Mouse (Mus musculus) thymus, adult 18-20 months (tissue): ENCODE data around the gene Ptprd.
"Not testable (repeated sequence)": the region's sequence is repeated elsewhere in the genome, so short reads cannot be mapped to it uniquely, and the experiment has no call there.

Source experiments
- DNase-seq, 2 experiments: peaks; one replicate each; pipeline ENCODE4 v3.0.0; 2022; ENCODE audit warnings: mixed read lengths in 2 of 2

The Ptprd gene

DNA sequence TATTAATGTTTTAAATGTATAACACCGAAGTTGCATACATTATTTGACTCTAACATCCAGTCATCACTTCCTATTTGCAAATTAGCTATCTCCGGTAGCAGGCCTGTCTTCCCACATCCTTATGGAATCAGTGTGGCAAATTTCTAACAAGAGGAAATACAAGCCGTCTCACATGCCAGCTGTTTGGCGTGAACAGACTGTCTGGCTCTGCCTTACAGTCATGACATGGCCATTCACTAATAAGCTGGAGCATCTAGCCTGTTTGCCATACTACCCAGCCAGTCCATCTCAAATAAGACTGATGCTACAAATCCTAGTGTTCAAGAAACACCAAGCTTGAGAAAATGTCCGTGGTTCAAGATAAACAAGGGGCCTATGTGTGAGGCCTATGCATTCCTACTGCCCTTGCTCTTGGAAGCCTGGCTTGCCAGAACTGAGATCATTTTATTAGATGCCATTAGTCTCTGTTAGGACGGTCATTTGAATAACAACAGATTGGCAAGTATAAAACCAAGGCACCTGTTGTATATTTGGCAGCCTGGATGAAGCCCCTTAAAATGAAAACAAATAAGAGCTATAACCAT lies 1773.2 kb downstream of the Ptprd start:
- no peak for DNase-seq

DNA sequence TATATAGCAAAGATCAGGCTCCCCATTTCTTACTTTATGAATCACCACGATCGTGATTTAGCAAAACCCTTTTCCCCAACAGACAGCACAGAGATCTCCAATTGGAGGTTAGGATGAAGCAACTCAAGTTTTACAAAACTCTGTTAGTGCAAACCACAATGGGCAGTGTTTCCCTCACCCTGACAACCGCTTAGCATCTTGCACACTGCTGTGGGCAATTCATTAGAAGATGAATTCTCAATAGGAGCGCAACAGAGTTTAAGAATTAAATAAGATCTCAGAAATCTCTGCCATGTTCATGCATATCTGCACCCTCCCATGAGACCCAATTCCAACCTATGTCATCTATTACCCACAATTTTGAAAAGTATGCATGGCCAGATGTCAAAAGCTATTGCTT lies 1773.7 kb downstream of the Ptprd start:
- no peak for DNase-seq

DNA sequence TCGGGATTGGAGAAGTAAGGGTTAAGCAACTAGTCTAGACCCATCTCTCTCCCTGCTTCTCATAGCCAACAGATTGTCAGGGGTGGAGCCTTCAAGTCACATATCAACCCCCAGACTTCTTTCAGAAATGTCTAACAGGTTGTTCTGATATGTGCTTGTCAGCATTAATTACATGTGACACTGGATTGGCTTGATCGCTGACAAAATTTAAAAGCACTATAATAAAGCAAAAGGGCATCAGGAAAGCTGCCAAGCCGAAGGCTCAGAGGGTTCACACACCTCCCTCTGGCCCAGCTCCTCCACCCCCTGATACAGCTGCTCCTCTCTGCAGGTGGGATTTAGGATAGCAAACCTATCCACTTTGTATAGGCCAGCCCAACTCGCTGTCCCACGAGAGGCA lies 1775.8 kb downstream of the Ptprd start:
- DNase-seq, result no peak

DNA sequence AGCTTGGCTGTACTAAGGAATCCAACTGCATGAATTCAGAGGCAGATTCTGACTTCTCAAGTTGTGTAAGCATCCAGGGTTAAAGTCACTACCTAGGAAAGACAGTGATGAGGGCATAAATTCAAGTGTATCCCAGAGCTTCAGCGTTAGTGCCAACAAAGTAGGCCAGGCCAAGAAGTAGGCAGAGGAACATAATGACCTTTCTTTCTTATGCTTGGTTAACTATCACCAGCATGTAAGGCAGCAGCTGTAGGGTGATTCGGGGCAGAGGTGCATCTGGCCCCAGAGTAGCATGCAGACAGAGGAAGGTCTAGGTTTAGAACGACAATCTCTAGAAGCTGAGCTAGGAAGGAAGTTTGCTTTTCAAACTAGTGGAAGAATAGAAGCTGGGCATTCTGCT lies 1782.0 kb downstream of the Ptprd start:
- DNase-seq, result no peak

DNA sequence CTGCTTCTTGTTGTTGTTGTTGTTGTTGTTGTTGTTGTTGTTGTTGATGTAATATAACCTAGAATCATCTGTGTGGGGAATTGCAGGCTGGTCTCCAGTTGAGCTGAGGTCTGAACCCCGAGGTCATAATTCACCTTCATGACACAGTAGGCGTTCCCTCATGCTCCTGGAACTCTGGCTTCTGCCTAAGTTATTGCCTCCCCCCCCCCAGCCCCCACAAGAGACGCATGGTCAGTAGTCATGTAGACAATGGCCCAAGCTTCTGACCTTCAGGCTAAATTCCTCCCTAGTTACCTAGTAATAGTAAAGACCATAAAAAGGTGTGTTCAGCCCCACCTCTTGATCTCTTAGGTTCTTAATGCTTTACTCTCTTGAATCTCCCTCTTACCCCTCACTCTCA lies 1784.7 kb downstream of the Ptprd start:
- DNase-seq, result not testable (repeated sequence)

DNA sequence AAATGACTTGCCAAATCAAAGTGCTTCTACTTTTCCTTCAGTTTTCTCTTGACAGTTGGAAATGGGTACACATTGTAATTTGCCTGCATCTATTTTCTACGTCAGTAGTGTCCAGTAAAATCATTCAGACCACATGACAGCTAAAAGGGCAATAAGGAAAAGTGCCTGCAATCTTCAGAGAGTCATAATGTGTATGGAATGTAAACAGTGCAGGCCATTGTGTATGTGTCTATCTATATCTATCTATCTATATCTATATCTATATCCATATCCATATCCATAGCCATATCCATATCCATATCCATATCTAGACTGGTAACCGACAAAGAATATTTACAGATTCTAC lies 1786.6 kb downstream of the Ptprd start:
- no peak for DNase-seq

DNA sequence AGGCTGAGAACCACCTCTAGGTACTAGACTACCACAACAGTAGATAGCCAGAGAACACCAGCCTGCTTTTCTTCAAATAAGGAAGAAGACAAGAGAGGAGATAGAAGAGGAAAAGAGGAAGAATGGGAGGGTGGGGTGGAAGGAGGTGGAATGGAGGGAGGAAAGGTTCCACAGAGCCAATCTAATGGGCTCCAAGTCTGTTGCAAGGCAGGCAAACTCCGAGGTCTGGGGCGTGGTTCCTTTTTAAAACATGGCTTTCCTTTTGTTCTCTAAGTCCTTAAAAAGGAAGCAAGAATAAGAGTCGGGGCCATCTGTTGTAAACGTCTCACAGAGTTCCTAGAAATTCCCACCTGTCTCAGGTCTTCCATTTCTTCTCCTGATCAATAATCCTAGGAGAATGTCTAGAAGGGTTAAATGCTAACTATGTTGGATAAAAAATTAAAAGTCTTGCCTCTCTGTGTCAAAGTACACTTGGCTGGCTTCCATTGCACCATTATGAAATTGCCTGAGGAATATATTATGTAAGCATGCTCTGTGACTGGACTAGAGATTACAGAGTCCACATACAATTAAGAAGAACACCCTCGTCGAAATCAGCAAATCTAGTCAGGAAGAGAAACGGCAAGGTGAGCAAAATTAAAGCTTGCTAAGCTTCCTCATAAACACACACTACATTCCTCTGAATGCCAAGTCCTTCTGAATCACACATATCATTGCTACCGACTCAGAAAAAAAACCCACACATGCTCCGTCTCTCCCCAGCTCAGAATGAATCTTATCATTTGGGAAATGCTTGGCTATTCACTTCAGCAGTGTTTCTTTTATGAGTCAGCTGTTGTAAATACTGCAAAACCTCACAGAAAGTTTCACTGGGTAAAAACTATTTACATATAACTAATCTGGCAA lies 1787.2 kb downstream of the Ptprd start:
- DNase-seq, result no peak

DNA sequence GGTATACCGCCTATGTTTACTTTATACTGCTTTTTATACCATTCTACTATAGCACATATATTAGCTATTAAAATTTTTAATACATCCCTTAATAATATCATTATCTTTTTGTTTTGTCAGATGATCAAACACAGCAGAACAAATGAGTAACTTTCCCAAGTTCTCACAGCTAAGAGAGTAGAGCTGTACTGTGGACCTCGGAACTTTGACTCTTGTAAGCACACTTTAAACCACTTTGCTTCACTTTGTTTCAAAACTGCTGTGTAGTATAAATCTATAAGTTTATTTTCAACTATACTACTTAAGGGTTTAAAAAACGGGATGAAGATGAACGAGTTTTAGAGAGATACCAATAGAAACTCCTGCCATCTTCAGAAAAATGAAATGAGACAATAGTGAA lies 1789.6 kb downstream of the Ptprd start:
- DNase-seq, result no peak

DNA sequence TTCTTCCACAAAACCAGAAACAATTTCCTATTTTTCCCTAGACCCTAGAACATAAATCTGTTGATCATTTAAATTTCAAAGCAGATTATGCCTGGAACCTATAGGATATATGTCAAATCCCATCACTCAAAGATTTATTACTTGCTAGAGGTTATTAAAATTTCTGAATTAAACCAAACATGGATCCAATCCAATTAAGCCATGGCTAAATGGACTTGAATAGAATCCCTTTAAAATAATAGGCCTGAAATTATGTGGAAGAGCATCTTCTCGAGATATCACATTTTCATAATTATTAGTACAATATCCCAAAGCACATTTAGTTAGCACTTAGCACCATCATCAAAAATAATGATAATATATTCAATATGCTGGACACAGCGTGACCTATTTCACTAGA lies 1792.1 kb downstream of the Ptprd start:
- DNase-seq, result no peak

DNA sequence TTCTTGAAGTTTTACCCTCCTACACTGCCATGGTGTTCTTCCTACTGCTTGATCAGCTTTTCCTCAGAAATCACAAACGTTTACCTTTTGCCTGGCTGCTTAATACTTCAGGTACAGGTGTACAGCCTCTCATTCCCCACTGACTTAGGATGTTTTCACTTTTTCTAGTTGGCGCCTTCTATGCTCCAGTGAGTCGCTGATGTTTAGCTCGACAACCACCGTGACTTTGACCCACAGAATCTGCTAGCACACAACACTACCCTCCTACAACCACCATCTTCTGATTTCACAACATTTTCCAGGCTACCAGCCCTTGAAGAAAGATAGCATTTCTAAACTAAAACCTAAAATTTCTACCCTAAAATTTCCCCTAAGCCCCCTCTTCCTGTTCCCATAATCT lies 1794.1 kb downstream of the Ptprd start:
- no peak for DNase-seq

DNA sequence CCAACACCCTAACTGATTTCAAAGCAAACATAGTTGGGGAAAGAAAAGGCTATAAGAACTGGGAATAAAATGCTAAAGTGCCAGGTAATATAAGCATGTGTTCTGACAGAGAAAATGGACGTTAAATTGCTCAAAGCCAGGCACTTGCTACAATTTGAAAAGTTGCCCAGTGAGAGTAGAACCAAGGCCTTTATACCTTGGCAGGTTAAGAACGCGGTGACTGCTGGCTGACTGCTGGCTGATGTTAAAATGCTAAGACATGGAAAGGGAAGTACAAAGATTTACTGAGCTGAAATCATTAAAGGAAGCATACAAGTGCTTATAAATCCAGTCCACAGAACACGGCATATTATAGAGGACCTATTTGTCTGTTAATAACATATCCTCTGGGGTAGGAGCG lies 1796.1 kb downstream of the Ptprd start:
- no peak for DNase-seq

DNA sequence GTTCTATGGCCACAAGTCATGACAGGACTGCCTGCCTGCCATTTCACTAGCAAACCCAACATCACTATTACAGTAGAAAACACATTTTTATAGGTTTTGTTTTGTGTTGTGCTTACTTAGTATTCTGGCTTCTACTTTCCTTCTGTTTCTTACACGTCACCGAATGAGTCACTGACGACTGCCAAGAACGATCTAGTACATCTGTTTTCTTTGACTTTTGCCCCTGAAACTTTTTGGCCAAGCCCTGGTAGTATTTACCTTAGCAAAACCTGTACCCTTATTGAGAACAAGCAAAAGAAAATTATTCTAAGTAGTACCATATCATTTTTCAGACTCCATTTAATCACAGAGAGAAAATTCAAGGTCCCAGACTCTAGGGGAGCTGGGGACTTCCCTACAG lies 1797.2 kb downstream of the Ptprd start:
- DNase-seq, result no peak

DNA sequence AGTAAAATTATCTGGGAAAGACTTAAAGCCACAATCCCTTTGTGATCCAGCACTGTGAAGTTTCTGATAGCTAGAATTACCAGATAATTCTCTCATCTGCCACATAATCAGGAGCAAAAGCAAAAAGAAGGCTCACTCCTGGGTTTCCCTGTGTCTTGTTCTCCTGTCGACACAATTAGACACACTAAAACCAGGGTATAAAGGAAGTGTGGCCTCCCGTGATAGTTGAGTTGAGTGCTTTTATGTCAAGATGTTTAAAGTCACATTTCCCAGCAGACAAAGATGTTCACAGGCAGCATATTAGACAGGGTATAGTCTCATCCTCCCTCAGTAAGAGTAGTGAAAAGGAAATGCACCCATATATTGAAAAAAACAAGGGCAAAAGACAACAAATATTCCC lies 1801.7 kb downstream of the Ptprd start:
- no peak for DNase-seq

DNA sequence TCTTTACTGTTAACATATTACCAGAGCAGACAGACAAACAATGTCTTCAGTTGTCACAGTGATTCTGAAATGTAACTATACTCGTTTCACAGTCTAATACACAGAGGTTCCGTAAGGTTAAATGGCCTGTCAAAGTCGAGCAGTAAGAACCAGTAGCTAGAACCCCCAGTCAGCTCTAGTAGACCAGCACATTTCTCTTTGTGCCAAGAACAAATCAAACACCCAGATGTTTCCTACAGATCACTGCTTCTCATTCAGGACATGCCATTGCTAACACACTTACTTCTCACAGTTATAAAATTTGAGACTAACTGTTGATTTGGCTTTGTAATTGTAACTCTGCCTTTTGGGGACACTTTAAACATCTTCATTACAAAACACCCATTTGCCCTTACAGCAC lies 1802.6 kb downstream of the Ptprd start:
- DNase-seq, result no peak

DNA sequence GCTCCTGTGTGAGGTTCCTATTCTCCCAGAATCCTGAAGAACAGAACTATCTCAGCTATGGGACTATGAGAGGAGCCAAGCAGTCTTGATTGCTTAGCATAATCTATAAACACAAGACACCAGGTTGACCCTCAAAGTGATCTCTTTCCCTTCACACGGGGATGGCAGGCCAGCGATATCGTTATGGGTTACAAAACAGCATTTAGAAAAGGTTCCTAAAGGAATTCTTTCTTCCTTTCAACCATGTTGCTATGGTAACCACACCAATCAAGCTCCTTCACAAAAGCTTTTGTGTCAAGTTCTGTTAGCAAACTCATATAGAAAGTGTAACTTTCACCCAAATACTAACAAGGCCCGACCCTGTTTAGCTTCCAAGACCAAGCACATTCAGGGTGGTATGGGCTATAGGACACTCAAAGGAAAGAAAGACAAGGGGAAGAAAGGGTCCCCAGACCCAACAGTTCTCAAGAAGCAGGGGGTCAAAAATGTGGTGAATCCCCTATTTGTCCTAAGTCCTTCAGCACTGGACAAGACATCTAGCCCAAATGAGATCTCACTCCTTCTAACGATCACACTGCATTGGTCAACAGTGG lies 1805.8 kb downstream of the Ptprd start:
- no peak for DNase-seq

DNA sequence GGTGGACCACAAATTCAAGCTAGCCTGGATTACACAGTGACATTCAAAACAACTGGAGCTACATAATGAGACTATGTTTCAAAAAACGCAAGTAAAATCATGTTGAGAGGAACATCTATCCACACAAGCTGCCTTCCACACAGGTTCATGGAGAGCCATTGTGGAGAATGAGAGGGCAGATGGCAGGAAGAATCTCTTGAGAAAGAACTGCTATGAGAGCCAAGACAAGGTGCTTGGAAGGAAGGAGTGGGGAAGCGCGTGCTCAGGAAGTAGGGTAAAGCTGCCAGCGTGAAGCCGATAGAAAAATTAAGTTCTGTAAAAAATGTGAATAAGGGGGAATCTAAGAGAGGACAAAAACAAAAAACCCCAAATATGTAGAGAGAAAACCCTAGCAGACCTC lies 1808.5 kb downstream of the Ptprd start:
- no peak for DNase-seq

DNA sequence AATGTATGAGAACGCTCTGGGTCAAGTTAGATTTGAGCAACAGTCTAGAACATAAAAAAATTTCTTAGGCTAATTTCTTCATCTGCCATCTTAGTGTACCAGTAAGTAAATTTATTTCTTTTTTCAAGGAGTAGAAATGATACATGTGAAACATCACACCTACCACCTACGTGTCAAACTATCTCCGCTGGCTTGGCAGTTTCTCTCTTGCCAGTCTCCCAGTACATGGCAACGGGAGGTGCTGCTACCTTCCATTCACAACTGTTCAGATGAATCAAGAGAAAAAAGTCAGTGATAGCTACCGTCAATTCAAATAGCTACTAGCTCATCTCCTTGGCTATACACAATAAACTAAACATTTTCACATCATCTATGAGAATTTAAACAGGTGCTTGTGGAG lies 1823.9 kb downstream of the Ptprd start:
- DNase-seq, result no peak

DNA sequence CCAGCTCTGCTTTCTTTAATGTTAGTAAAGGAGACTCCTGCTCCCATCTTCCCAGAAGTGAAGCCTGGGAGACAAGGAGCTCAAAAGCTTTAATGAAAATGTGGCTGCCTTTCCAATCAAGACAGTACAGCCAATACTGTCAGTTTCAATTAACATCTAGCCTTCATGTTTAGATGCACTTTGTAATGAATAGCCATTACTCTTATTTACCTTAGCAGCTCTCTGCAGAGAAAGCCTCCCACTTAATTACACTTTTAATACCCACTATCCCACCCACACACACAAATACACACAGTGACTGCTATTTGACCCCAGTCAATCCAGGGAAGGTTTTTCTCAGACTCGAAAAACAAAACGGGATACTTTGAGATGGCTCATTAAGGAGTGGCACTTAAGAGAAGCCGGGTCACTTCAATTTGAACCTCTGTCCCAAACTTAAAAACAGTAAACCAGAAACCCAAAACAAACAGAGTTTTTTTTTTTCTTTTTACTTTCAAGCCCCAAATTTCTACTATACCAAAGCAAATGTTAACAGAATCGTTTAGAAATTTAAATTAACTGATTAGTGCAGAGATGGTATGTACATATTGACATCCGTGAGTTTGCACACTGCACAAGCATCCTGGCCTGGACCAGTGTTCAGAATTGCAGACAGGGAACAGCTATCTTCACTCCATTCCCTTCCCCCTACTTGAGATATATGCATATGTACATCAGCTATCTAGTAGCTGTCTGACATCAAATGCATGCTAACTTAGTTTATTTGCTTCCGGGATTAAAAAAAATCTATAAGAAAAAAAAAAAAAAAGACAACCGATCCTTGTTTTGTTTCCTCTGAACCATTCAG lies 1824.6 kb downstream of the Ptprd start:
- DNase-seq, result no peak

DNA sequence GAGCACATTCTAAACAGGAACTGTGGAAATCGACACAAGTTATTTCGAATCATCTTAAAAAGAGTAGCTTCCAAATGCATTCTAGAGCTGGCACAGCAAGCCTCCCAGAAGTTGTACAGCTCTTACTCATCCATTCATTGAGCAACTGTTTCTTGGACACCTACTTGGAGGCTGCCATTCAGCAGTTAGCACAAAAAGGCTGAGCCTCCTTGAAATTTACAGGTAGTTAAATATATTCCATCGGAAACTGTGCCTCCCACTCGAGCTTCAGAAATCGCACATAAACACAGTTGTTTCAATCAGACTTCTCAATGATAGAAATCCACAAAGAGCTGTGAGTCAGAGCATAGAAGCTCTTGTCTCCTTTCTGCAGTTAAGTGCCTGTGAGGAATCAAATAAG lies 1825.9 kb downstream of the Ptprd start:
- DNase-seq, result no peak

DNA sequence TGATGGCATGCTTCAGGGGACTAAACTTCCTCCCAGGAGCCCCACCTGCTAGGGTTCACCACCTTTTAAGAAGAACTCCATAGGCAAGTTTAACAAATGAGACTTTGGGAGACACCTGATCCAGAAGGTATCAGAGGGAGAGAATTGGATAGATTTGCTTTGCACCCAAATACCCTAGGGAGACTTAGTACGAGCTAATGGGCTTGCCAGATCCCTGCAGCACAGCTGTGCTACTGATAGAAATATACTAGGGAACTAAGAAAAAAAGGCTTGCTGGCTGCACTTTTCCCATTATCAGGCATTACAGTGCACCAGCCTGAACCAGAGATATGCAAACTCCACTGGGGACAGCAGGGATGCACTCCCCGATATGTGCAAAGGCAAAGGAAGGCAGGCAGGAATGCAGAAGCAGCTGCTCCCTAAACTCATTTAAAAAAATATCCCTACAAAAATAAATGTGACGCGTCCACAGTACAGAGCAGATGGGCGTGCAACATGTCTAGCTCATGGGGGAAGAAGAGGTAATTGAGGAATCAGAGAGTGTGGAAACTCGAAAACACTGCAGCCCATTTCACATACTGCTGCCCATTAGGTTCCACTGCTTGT lies 1831.3 kb downstream of the Ptprd start:
- DNase-seq, result no peak

DNA sequence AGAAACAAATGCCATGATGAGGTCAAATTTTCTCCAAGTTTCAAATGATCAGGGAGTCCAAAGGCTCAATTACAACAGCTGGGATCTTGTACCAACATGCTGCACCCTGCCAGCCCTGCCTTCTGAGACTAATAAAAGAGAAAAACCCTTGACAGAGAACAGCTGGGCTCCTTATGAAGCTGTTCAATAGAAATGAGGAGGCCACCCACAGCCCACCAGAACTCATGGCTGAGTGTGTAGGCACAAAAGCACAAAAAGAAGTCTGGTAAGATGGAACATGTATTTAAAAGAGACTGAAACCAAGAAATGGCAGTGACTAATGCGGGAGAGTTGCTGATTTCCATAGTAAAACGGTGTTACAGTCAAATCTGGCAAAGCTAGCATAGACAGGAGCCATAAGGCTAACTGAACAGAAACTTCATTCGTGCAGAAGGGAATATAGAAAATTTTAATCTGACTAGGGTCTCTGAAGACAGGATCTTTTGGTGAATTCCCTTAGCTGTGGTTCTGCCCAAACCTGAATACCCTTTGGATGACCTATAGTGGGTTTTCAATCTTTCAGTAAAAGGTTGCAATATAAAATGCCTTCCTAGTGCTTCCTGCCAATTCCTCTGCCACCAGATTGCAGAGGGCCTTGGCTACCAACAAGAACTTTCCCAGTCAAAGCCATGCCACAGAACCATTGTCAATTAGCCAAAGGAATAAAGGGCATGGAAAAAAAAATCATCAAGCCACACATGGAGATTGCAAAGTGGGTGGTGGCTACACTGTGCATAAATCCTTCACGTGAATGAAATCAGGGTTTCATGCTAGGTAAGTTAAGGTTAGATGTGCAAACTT lies 1841.5 kb downstream of the Ptprd start:
- no peak for DNase-seq

DNA sequence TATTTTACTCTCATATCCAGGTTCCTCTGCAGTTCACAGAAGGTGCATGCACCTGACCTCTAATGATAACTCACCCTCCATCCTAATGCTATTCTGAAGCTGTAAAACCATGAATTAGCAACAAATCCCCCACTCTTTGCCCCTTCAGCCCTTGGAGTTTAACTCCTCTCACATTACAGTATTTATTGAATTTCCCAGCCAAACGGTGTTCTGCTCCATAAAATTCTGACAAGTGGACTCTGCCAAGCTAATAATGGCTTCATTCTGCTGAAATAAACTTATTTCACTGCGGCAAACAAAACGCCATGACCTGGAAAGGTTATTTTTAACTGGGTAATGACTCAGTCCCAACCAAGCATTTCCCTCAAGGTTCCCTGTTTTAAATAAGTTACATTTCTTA lies 1842.7 kb downstream of the Ptprd start:
- DNase-seq, result no peak
